Mouse (Mus musculus) kidney, postnatal 0 days (tissue): ENCODE results near the gene Actr10. TPM values are rescaled to one million over a fixed set of nuclear protein-coding genes. Genes with fewer than 3 reads are reported as not detected.
A peak's percentile ranks its signal among the peaks of the same experiment; 100 is the strongest.

ENCODE experiments used
- ATAC-seq: fragments of 200-750 bp; cut with Nextera tagmentation; replicated peaks from 2 replicates; pipeline ENCODE4 v1.8.0; 2017; ENCODE audit warnings: low read depth, moderate number of reproducible peaks, moderate TSS enrichment, moderate library complexity; ENCODE audit not compliant: low FRiP score
- DNase-seq: peaks from one replicate; pipeline ENCODE4 v3.0.0-alpha.2; 2016; ENCODE audit warnings: low spot score
- H3K27ac ChIP-seq: fragments of 300-500 bp; sonication (generic); 2 replicates; pipeline ENCODE4 v1.5.1; 2014; ENCODE audit warnings: mild to moderate bottlenecking
- H3K27me3 ChIP-seq: fragments of 300-500 bp; sonication (generic); 2 replicates; pipeline ENCODE4 v1.6.1; 2014; ENCODE audit warnings: low read length, mixed read lengths; ENCODE audit not compliant: insufficient read depth
- H3K36me3 ChIP-seq: fragments of 300-500 bp; sonication (generic); 2 replicates; pipeline ENCODE4 v1.6.1; 2014; ENCODE audit warnings: low read length, mixed read lengths; ENCODE audit not compliant: insufficient read depth
- H3K4me1 ChIP-seq: fragments of 300-500 bp; sonication (generic); replicated peaks from 2 replicates; pipeline ENCODE4 v1.6.1; 2014; ENCODE audit warnings: antibody characterized with exemption, low read length, mixed read lengths; ENCODE audit not compliant: insufficient read depth
- H3K4me2 ChIP-seq: fragments of 300-500 bp; sonication (generic); 2 replicates; pipeline ENCODE4 v1.6.1; 2014; ENCODE audit warnings: mild to moderate bottlenecking, low read length, moderate library complexity, mixed read lengths
- H3K4me3 ChIP-seq: fragments of 300-500 bp; sonication (generic); replicated peaks from 2 replicates; pipeline ENCODE4 v1.5.1; 2014; ENCODE audit warnings: low read depth, low read length
- H3K9ac ChIP-seq: fragments of 300-500 bp; sonication (generic); 2 replicates; pipeline ENCODE4 v1.6.1; 2014; ENCODE audit warnings: low read depth, low read length
- H3K9me3 ChIP-seq: fragments of 300-500 bp; sonication (generic); replicated peaks from 2 replicates; pipeline ENCODE4 v1.6.1; 2016; ENCODE audit warnings: low read length, inconsistent platforms, mixed read lengths
- CTCF ChIP-seq: IDR thresholded peaks from 2 replicates; pipeline ENCODE4 v1.5.1; 2016; ENCODE audit warnings: antibody characterized with exemption, low read depth, mild to moderate bottlenecking, moderate library complexity
- WGBS: fragments of 180-500 bp; shearing (Covaris S2); extraction: QIAGEN DNeasy Blood & Tissue Kit; methylation state at CpG from one replicate; pipeline ENCODE4 v1.1.7; 2014; 5-methylcytosine and 5-hydroxymethylcytosine counted together
- polyA plus RNA-seq: library from polyadenylated mRNA; unstranded; fragments of >200 nt; fragmentation: Nextera tagmentation; extraction: Ambion mirVana; gene quantifications from 2 replicates; pipeline ENCODE4 v1.2.1, GENCODE M21; 2015

The Actr10 gene
- polyA plus RNA-seq: 269 and 280 TPM in 2 replicates

DNA sequence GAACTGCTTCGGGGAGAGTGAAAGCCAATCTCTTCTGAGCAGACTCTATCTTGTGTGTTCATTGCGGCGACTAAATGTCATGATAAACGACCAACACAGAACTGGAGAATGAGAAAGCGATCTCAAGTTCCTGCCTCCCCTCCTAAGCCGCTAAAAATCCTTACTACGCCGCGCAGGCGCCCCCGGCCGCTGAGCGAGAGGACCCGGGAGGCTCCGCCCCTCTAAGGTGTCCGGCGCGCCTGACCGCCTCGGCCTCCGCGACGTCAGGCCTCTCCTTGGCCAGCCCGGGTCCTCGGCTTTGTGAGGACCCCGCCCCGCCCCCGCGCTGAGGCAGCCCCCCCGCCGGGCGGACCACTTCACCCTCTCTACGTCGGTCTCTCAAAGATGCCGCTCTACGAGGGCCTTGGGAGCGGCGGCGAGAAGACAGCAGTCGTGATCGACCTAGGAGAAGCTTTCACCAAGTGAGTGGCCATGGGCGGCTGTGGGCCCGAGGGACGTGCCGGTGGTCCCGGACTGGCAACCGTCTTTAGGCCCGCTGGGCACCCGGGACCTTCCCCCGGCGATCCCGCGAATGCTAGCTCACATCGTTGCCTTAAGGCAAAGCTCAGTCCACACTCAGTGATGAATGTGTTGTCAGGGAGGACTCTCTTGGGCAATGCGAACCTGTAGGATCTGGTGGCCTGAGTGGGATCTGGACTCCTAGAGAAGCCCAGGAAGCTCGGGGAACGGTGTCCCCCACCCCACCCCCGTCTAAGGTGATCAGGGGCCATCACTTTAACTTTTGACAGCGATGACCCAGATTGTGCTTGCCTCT, at the start of gene Actr10:
TSS of gene Actr10 (plus strand) at position 287 of the 814 bp plus-strand sequence.
- 2% methylated on average over 58 of the region's 59 CpGs for WGBS
- peak; percentile 97 for DNase-seq
- Histone ChIP-seq H3K4me3 (peak within 1 kb of the TSS; percentile 71), H3K9me3 (no peaks in the 10 kb centered on the region), H3K36me3 (peaks cover 6% of the 10 kb centered on the region; the same call in 1 of the 2 replicates), H3K27me3 (no peaks in the 10 kb centered on the region), H3K4me1 (no peaks in the 10 kb centered on the region), H3K4me2 (peak within 1 kb of the TSS; percentile 68), H3K9ac (peak within 1 kb of the TSS; percentile 76), H3K27ac (peak within 1 kb of the TSS; percentile 90)
- no peak for TF ChIP-seq CTCF
- peak; percentile 98 for ATAC-seq

DNA sequence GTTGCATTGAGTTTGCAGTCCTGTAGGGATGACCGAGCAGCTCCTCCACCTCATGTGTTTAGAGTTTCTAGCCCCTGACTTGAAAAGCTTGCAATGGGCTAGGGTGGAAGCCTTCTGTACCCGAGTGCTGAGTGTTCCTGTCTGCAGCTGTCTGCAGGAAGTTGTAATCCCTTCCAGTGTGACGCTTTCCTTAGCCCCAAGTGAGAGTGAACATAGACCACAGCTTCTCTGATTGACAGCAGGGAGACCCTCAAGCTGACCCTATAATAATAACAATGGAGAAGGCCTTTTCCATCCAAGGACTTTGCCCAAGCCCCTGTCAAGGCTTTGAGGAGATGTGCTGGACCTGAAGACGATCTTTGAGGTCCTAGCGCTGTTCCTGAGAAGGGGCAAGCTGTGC, 47.3 kb upstream of the Actr10 start:
- DNase-seq (no peak), ATAC-seq (no peak)
- H3K4me2 ChIP-seq: no peak overlapping the region
- H3K36me3 ChIP-seq: peaks cover 19% of the 10 kb centered on the region; the same call in 1 of the 2 replicates
- no peaks in the 10 kb centered on the region for H3K9me3 ChIP-seq
- WGBS: 80% methylated on average over 5 of the region's 5 CpGs
- no peaks in the 10 kb centered on the region for H3K4me1 ChIP-seq
- H3K4me3 ChIP-seq: no peak overlapping the region
- no peak overlapping the region for H3K9ac ChIP-seq
- TF ChIP-seq CTCF: no peak
- H3K27ac ChIP-seq: no peak overlapping the region
- no peaks in the 10 kb centered on the region for H3K27me3 ChIP-seq

DNA sequence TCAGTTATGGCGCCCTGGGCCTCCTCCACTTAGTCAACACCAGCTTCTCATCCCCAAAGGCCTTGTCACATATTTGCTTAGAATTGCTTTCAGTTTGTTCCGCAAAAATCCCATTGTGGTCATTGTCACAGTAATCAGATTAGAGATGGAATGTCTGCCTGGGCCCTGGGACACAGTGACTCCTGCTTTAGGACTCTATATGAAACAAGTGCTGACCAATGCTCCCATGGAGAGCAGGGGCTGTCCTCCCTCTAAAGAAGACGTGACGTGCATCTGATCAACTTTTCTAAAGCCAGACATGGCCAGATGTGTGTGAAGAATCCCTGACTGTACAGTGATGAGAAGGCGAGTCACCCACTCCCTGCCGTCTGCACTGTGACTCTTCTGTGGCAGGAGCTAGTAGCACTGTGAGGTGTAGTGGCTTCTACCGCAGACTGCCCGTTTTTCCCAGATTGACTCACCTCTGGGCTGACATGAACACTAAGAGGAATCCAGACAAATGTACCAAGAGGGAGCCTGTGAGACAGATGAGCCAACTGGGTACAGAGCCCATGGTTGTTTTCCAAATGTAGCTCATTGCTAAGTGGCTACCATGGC, 46.7 kb upstream of the Actr10 start:
- H3K36me3 ChIP-seq: peaks cover 16% of the 10 kb centered on the region; the same call in 1 of the 2 replicates
- DNase-seq (no peak), ATAC-seq (no peak)
- WGBS: 91% methylated on average over 8 of the region's 8 CpGs
- no peaks in the 10 kb centered on the region for H3K27me3 ChIP-seq
- no peak overlapping the region for H3K9ac ChIP-seq
- no peak overlapping the region for H3K4me3 ChIP-seq
- H3K4me2 ChIP-seq: no peak overlapping the region
- TF ChIP-seq CTCF: no peak
- H3K4me1 ChIP-seq: no peaks in the 10 kb centered on the region
- H3K27ac ChIP-seq: no peak overlapping the region
- H3K9me3 ChIP-seq: no peaks in the 10 kb centered on the region

DNA sequence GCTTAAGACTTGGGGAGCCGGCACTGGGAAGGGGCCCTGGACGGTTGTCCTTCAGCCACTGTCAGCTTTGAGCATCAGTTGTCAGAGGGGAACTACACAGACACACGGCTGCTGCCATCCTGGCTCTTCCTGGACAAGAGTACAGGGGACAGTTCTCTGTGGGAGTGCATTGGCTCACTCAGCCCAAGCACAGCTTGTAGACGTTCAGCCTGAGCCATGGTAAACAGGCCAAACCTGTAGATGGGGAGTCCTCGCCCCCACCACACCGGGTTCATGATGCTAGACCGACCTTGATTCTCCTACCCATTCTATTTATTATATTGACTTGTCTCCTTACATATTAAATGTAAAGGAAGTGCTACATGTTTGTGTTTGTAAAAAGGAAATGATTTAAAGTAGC, 42.4 kb upstream of the Actr10 start:
- no peak for TF ChIP-seq CTCF
- 79% methylated on average over 7 of the region's 7 CpGs for WGBS
- ATAC-seq: no peak

DNA sequence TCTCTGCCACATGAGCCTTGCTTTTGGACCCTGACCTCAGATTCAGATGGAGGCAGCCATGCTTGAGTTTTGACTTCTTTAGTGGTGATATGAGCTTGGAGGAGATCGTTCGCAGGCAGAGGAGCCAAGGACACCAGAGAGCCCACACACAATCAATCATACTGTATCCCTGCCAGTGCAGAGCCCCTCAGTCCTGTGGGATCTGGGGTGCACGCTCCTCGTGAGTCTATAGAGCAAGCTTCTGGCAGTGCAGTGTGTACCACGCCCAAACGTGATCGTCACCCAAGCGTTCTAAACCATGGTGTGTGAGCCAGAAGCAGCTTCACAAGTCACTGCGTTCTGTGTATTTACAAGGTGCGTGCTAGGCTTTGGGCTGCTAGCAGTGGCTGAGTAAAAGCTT, 41.6 kb upstream of the Actr10 start:
- no peak for TF ChIP-seq CTCF
- Histone ChIP-seq H3K36me3 (peaks cover 24% of the 10 kb centered on the region; the same call in 1 of the 2 replicates), H3K9ac (no peak overlapping the region)

More for the DNA sequence above, 42.4 kb upstream of the Actr10 start:
- H3K27me3 ChIP-seq: no peaks in the 10 kb centered on the region
- H3K4me2 ChIP-seq: no peak overlapping the region
- H3K4me1 ChIP-seq: no peaks in the 10 kb centered on the region
- no peak for DNase-seq
- peaks cover 28% of the 10 kb centered on the region; the same call in 1 of the 2 replicates for H3K36me3 ChIP-seq
- H3K4me3 ChIP-seq: no peak overlapping the region
- H3K9ac ChIP-seq: no peak overlapping the region
- H3K27ac ChIP-seq: no peak overlapping the region
- H3K9me3 ChIP-seq: no peaks in the 10 kb centered on the region

DNA sequence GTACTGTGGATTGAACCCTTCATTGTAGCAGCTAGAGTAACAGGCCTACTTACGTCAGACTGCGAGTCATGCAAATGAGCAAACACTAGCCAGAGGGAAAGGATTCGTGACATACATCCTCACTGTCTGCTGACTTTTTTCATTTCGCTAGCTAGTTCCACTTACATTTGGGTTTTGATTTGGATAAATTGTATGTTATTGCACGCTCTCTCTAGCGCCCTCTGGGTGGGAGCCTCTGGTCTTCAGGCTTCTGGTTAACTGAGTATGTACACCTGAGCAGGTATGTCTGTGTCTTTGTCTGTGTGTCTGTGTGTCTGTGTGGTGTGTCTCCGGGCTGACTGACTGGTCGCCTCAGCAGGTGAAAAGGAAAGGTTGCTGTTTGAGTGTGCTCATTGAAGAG, 40.2 kb upstream of the Actr10 start:
- Histone ChIP-seq H3K36me3 (peaks cover 12% of the 10 kb centered on the region; the same call in 1 of the 2 replicates), H3K27me3 (no peaks in the 10 kb centered on the region), H3K4me3 (no peak overlapping the region), H3K27ac (no peak overlapping the region), H3K4me2 (no peak overlapping the region), H3K9me3 (no peaks in the 10 kb centered on the region), H3K4me1 (no peaks in the 10 kb centered on the region), H3K9ac (no peak overlapping the region)
- ATAC-seq: no peak
- 88% methylated on average over 8 of the region's 8 CpGs for WGBS
- DNase-seq: no peak
- peak; percentile 57 for TF ChIP-seq CTCF

More for the DNA sequence above, 41.6 kb upstream of the Actr10 start:
- H3K4me1 ChIP-seq: no peaks in the 10 kb centered on the region
- DNase-seq: no peak
- ATAC-seq: no peak
- H3K4me3 ChIP-seq: no peak overlapping the region
- H3K4me2 ChIP-seq: no peak overlapping the region
- H3K27ac ChIP-seq: no peak overlapping the region
- no peaks in the 10 kb centered on the region for H3K27me3 ChIP-seq
- H3K9me3 ChIP-seq: no peaks in the 10 kb centered on the region
- 74% methylated on average over 10 of the region's 10 CpGs for WGBS
